Mouse (Mus musculus) right cerebral cortex, postnatal 10 days (tissue): ENCODE results near the gene Pip4k2a.

Experiments used
- DNase-seq, 2 experiments: peaks; one replicate each; pipeline ENCODE4 v3.0.0; 2021; ENCODE audit warnings: low spot score in 2 of 2

Gene Pip4k2a

GRCm38 (mm10) chr2:18956424-18956823, 41.5 kb downstream of the Pip4k2a start:
- DNase-seq: no peak

DNA sequence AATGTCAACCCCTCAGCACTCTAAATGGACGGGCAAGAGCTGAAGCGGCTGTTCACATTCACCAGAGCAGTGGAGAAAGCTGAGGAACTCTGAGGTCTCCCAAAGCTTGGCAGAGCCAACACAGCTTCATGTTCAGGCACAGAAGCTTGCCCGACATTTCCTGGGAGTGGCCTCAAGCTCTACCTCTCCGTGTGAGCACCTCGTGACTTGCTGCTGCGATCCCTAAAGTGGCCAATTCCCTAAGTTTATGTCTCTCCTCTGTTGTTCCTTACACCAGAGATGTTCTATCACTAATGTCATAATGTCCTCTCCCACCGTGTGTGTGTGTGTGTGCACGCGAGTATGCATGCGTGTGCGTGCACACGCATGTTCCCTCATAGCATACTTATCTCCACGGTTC, 42.3 kb downstream of the Pip4k2a start:
- no peak for DNase-seq

- no peak for DNase-seq
Observed at GRCm38 (mm10) chr2:18955022-18955421, 42.9 kb downstream of the Pip4k2a start.

DNA sequence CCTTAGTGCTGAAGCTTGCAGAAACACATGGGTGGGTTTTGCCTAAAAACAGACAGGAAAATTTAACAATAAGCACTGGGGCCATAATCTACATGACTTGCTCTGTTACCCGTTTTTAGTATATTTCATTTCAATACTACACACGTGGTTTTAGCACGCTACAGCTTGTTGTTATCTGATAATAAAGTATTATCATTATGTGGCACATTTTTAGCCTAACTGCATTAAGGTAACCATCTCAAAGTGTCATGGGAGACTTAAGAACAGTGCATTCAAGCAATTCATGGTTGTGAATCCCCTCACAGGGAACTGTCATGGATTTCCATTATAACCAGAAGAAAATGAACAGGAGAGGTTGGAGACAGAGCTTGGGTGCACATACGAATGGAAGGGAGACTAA, 43.5 kb downstream of the Pip4k2a start:
- DNase-seq: no peak

DNA sequence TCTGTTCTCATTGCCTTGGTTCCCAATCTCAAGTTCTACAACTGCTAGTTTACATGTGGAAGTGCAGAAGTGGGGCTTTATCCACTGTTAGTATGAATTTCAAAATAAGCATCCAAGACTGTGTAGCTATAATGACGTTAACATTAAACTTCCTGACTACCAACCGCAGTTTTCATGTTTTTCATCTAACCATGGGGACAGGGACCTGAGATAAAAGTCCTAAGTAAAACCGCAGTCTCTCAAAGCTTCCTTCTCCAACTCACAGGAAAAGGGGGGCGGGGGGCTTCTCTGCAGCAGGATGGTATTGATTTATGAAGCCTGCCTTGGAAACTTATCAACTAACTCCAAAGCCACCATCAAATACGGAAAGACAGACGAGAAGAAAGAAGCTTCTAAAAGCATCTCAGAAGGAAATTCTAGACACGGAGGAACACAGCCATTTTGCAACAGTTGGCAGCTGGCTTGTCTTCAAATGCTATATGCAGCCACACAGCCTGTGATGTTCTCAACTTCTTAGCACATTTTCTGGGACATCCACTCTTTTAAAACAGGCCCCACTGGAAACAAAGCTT, 45.7 kb downstream of the Pip4k2a start:
- peak; percentile 69 to 80 for DNase-seq

DNA sequence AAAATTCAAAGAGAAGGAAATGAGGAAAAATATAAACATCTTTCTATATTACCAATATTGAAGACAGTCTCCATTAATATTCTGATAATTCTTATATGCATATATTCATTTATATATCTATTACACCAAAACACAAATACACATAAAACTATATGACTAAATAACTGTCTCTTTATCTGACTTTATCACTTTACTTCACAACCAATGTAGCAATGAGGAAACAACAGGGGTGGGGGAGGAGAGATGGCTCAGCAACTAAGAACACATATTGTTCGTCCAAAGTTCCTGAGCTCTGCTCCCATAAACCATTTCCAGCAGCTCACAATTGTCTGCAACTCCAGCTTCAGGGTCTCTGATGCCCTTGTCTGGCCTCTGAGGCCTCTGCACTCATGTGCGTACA, 47.2 kb downstream of the Pip4k2a start:
- DNase-seq: no peak

DNA sequence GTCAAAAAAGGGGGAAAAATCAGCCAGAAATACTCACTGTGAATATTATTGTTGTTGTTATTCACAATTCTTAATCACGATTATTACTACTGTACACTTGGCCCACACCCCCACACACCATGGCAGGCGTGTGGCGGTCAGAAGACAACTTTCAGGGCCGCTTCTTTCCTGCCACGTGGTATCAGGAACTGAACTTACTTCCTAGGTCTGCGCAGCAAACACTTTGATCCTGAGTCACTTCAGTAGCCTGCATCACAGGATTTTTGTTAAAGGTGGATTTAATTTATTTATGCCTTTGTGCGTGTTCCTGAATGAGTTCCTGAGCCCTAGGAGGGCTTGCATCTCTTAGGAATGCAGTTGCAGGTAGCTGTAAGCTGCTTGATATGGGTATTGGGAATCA, 49.2 kb downstream of the Pip4k2a start:
- DNase-seq: no peak

DNA sequence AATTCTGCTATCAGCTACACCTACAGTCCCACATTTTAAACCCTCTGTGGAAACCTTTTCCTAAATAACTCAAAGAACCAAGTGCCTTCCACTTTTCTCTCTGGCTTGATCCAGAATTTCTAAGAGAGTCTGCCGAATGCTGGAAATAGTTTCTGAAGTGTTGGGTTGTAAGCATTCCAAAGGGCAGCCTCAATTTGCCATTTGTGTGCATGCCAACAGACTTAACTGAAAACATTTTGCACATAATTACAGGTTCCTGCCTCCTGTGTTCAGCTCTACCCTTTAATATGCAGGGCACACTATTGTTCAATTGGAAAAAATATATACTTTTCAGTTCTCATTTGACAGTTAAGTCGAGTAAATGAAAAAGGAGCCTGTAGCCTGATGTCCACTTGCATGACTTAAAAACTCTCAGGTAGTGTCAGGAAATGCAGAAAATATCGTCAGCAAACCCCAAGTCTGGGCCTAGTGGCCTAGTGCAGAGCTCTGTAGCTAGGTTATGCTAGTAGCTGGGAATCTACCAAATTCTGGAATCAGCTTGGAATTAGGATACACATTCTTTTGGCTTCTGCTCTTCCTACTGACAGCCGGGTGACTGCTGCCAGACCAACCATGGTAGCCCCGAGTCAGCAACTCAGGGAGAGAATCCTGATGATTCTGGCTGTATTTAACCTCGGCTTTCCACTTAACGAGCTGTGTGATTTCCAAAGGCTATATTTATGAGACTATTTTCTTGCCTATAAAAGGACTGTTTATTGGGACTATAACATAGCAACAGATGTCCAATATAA, 50.1 kb downstream of the Pip4k2a start:
- no peak for DNase-seq

DNA sequence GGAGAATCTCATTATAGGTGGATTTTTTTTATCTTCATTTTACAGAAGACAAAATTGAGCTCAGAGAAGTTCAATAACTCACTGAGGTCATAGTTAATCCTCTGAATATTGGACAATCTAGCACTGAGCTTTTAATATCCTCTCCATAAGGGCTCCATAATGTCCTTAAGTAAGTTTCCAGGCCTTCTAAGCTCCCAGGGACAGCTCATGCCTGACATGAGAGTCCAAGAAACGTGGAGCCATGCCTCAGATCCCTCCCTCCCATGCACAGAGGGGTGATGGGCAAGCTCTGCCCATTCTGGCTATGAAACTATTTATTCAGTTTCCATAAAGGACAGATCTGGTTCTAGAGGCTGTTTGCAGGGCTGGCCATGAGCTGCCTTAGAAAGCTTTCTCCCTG, 52.5 kb downstream of the Pip4k2a start:
- DNase-seq: no peak

GRCm38 (mm10) chr2:18943930-18944329, 54.0 kb downstream of the Pip4k2a start:
- DNase-seq: no peak

GRCm38 (mm10) chr2:18943366-18943765, 54.6 kb downstream of the Pip4k2a start:
- no peak for DNase-seq

DNA sequence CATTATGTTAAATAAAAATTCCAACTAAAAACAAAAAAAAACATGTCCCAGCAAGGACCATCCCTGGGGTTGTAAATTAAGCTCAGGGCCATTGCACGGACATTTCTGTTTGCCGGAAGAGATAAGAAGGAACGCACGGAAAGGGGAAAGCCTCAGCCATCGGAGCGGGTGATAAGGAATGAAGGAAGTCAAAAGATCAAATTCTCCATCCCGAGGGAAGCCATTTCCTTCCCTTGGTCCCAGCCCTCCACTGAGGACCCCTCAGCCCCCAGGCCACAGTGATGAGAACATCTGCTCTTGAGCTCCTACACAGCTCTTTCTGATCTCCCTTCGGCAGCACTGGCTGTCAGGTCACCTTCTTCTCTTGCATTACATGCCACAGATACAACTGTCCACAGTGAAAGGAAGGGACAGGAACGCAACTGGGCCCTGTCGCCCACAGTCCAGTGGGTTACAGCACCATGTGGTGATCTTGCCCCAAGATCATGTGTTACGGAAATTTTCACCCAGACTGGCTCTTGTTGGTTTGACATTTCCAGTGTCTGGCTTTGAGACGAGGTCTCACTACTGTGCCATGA, 57.1 kb downstream of the Pip4k2a start:
- DNase-seq: no peak

- no peak for DNase-seq
Observed at GRCm38 (mm10) chr2:18938923-18939329, 59.0 kb downstream of the Pip4k2a start.

DNA sequence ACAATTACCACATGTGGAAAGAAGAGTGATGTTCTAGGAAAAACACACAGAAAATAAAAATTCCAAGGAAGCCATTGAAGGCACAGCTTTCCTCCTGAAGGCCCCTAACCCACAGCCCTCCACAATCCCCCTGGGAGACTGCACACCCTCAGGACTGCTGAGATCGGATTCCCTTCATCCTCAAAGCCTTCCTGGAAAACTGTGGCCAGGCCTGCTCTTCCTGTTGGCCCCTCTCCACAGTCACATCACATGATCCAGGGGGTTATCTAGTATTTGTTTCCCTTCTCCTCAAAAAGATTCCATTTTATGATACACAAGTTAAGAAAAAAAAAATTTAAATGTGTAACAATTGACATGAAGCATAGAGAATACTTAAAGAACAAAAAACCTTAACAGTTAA, 59.7 kb downstream of the Pip4k2a start:
- DNase-seq: no peak

GRCm38 (mm10) chr2:18937611-18938010, 60.3 kb downstream of the Pip4k2a start:
- no peak for DNase-seq

DNA sequence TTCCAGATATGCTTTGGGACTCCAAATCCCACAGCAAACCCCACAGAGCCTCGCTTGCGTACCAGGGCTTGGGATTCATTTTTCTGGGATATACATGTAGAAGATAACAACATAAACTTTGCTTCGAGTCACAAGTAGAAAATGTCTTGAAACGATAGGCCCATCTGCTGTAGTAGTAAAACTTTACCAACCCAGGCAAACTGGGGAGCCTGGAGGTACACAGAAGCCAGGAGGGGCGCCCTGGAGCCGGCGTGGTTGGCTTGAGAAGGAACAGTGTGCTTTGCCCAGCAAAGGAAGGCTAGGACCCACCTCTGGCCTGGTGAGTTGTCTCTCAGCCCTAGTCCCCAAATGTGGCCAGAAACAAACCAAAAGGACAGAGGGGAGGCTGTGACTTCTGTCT, 61.5 kb downstream of the Pip4k2a start:
- DNase-seq: no peak

DNA sequence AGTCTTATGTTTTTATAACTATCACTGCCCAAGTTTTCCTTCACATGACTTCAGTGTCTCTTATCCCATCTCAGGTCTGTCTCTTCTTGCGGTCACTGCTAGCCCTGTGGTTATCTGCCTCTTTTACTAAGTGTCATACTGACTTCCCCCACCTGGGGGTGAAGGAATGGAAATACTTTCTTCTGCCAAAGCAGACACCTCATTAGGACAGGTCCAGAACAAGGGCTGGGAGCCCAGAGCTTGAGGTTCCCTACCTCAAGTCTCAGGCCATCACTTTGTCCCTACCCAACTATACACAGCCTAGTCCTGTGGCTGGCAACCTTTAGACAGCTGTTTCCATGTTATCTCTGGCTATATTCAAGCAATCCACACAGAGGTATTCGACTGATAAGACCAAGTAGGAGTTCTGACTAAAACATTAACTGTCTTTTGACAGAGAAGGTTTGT, 62.3 kb downstream of the Pip4k2a start:
- no peak for DNase-seq

DNA sequence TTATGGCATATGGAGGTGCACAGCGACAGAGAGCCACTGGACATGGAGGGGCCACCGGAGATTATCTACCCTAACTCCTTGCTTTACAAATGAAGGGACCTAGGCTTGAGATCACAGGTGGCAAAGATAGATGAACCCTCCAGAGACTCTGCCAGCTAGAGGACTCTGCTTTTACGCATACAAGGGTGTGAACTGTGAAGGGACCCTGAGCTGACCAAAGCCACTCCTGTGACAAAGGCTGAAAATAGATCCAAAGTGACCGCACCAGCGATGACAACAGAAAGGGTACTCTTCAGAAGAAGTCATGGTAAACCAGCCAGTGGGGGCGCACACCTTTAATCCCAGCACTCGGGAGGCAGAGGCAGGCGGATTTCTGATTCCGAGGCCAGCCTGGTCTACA, 63.8 kb downstream of the Pip4k2a start:
- DNase-seq: no peak

- DNase-seq: no peak
Observed at GRCm38 (mm10) chr2:18933418-18933817, 64.5 kb downstream of the Pip4k2a start.

- no peak for DNase-seq
Observed at GRCm38 (mm10) chr2:18930318-18931060, 67.4 kb downstream of the Pip4k2a start.

GRCm38 (mm10) chr2:18928597-18929257, 69.2 kb downstream of the Pip4k2a start:
- no peak for DNase-seq

- DNase-seq: peak in 1 of 2 experiments; percentile 41
Observed at GRCm38 (mm10) chr2:18928196-18928595, 69.7 kb downstream of the Pip4k2a start.
